Mouse (Mus musculus) thymus, postnatal 0 days (tissue): Measurements from ENCODE around the gene Tm4sf5. TPM values are rescaled to one million over a fixed set of nuclear protein-coding genes. Genes with fewer than 3 reads are reported as not detected.
"Not testable (repeated sequence)": the region's sequence is repeated elsewhere in the genome, so short reads cannot be mapped to it uniquely, and the experiment has no call there.

Source experiments
- DNase-seq: peaks from one replicate; pipeline ENCODE4 v3.0.0-alpha.2; 2015; ENCODE audit warnings: low spot score
- polyA plus RNA-seq: library from polyadenylated mRNA; unstranded; fragments of >200 nt; fragmentation: Nextera tagmentation; extraction: Ambion mirVana; gene quantifications from 2 replicates; pipeline ENCODE4 v1.2.1, GENCODE M21; 2015

Gene Tm4sf5
- polyA plus RNA-seq, 1 experiment from 2014 or later = 8.9 TPM

DNA sequence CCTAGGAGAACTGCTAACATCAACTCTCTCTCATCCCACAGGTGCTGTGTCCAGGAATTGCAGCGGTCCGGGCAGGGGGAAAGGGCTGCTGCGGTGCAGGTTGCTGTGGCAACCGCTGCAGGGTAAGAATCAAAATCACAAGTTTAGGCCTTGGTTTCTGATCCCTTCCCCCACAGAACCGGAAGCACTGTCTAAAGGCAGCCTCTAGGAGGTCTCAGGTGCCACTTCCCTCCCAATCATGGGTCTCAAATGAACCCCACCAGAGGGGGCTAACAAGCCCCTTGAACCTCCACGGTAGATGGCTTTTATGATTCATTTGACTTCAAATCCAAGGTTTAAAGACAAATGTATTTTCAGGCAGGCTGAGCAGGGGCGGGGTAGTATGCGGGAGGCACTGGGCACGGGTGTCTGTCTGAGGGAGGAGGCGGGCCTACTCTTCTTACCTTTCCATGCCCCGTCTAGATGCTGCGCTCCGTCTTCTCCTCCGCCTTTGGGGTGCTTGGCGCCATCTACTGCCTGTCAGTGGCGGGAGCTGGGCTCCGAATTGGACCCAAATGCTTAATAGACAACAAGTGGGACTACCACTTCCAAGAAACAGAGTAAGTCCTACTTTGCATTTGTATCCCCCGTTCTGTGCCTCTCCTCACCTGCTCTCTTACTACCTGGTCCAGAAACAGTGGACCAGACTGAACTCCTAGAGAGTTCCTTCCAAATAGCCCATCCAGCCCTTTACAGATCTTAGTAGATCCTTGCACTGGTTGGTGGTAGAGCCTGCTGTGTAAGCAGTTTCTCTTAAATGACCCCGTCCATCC lies 4.9 kb downstream of the Tm4sf5 start:
- DNase-seq = peak; percentile 79

DNA sequence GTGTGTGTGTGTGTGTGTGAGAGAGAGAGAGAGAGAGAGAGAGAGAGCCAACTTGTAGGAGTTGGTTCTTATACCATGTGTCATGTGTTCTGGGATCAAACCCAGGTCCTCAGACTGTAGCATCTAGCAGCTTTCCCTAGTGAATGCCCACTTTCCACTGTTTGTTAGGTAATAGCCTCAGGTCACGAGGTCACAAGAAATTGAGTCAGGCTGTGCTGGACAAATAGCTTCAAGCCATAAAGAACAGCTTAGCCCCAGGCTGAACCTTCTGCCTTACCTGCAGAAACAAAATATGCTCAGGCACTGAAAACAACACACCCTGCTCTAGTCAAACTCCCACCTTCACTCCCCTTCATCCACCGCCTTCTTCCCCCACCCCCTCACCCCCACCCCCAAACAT lies 6.2 kb downstream of the Tm4sf5 start:
- DNase-seq = no peak

DNA sequence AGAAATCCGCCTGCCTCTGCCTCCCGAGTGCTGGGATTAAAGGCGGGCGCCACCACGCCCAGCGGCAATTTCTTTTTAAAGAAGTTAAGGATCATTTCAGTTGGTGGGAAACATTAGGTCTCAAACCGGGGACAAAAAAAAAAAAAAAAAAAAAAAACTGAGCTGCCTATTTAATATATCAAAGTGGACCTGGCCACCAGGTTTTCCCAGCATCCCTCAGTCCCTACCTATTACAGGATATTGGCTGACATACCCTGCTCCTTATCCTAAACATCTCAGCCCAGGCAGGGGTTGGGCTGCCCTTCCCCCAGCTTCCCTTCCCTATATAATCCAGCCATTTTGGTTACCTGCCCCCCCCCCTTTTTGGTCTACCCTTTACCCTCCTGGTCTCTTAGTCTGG lies 6.8 kb downstream of the Tm4sf5 start:
- no peak for DNase-seq

DNA sequence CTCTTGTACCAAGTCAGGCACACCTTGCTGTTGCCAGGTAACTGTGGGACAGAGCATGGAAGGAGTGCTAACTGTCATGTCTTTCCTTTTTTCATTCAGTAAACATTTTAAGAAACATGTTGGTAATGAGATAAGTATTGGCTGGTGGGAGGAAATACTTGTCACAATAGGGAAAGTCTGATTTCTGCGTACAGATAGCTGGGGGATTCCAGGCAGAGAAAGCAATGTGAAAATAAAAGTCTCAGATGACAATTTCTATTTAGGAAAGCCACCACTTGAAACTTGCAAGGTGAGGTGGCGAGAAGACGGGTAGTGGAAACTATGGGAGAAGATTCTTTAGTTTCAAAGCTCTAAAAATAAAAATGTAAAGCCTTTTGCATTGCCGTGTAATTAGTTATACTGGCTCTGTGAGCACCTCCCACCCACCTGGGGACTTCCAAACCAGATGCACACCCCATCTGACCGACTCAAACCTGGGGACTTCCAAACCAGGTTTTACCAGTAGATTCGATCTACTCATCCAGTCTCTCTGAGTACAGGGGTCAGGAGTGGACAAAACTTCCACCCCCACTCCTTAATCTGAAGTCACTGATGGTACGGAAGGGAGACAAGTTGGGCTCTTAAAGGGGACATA lies 7.8 kb downstream of the Tm4sf5 start:
- DNase-seq = no peak

DNA sequence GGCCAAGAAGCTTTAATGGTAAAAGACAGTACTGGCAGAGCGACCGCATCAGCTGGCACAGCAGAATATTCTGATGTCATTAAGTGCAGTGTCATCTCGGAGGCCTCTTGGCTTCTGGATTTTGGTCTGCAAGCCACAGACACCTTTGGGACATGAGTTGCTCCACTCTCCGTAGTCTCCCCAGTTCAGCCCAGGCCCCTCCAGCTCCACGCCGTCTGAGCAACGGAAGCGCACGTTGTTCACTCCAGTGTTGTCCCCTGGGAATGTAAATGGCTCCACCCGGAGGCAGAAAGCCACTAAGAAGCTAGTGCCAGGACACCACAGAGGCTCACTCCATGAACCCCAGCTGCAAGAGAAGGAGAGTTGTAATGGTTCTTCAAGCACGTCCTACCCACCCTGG lies 8.5 kb downstream of the Tm4sf5 start:
- DNase-seq = no peak

DNA sequence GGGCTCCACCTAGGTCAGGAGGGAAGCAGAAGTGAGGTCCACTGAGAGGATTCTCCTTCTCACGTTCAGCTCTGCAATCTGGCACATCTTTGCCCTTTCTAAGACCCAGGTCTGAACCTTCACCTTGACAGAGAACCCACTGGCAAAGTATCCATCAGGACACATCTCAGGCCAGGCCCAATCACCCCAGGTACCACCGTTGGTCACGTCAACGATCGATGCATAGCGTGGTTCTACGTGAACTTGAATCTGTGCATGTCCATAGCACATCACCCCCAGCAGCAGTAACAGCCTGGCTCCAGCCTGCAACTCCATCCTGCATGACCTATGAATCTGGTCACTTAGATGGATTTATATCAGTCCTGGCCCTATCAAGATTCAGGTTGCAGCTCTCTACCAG lies 9.2 kb downstream of the Tm4sf5 start, which contains the start of gene Vmo1:
Gene Vmo1, minus strand, starts transcription at position 329 of the 400 bp plus-strand sequence.
- no peak for DNase-seq

DNA sequence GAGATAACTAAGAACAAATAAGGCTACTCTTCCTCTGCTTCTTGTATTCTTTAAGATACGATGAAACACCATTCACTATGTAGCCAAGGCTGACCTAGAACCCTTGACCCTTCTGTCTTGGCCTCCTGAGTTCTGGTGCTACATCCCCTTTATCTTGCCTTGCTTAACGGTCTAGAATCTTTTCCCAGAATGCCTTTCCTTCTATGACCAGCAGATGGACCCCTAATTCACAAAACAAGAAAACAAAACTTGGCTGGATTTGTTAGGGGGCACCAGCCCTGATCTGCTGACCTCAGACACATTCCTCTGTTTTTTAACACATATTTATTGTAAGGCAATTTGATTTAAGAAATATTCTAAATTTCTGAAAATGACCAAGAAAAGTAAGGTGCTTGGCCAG lies 11.3 kb downstream of the Tm4sf5 start:
- peak; percentile 45 for DNase-seq

DNA sequence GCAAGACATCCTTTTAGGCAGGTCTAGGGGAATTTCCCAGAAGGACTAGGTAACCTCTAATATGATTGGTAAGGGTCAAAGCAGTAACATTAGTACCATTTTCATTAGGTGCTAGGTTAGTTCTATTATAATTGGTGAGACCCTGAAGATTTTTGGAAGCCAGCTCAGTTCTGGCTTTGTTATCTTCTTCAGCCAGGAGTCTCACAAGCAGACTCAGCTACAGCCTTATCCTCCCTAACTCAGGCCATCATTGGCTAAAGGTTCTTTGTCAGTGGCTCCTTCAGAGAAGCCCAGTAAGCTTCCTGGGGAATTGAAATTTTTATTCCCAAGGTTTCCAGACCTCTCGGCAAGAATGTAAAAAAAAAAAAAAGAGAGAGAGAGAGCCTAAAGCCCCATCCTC lies 13.4 kb downstream of the Tm4sf5 start:
- DNase-seq = no peak

DNA sequence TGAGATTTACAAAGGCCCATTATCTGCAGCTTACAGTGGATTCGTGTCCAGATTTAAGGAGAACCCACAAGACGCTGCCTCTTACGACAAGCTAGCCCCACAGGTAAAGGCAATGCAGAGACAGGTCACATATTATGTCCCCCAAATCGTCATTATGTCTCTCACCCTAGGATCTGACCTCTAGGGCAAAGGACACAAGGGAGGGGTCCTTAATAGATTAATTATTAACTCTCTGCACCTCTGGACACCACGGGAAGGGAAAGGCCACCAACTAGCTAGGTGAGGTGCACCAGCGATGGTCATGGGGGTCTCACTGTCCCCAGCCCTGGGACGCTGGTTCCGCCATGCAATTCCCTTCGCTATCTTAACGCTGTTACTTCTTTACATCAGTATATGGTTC lies 13.9 kb downstream of the Tm4sf5 start, which contains the start of gene Gltpd2:
Gene Gltpd2, plus strand, starts transcription at position 274 of the 400 bp plus-strand sequence.
- no peak for DNase-seq

DNA sequence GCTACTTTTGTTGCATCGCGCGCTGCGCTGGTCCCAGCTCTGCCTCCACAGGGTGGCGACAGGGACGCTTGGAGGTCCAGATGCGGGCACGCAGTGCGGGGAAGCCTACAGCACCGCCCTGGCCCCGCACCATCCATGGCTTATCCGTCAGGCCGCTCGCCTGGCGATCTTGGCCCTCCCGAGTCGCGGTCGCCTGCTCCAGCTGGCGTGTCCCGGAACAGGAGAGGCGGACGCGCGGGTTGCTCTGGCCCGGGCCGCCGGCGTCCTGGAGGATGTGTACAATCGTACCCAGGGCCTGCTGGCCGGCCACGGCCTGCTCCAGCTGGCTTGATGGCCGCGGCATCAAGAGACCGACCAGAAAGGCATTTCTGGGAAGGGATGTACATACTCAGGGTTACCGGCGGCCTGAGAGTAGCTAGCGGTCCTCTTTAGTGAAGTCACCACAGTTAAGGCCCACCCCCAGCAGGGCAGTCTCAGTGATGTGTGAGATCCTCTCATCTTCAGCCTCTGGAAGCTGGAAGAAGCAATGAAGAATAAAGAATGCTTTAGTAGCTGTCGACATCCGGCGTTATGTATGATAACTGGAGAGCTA lies 15.2 kb downstream of the Tm4sf5 start:
- no peak for DNase-seq

DNA sequence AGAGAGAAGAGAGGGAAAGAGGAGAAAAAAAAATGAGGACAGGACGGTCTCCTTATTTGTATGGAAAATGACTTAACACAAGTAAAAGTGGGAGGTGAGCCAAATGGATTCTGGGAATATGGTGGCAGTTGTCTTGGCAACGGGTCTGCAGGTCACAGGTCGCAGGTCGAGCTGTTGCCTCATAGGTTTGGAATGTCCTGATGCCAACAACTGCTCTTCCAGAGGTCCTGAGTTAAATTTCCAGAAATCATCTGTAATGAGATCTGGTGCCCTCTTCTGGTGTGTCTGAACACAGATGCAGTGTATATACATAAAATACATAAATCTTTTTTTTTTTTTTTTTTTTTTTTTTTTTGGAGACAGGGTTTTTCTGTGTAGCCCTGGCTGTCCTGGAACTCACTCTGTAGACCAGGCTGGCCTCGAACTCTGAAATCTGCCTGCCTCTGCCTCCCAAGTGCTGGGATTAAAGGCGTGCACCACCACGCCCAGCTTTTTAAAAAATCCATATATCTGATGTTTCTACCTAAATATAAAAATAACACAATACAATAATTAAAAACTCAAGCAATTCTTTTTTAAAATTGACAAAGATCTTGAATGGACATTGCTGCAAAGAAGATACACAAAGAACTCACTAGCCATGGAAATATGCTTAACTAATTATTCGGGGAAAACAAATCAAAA lies 18.4 kb downstream of the Tm4sf5 start:
- not testable (repeated sequence) for DNase-seq

DNA sequence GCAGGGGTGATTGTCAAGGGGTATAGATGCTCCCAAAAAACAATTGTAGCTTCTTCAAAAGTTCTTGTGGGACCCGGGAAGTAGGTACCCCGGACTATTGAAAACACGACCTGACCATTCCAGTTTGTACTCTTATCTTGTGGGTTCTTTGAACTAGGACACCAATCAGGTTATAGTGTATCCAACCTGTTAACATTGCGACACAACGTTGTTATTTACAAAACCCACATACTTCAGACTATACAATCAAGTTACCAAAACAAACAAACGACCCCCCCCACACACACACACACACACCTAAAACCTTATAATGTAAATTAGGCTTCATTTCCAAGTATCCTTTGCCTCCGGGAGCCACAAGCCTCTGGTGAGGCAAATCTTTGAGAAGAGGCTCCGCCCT lies 19.7 kb downstream of the Tm4sf5 start:
- DNase-seq = no peak

DNA sequence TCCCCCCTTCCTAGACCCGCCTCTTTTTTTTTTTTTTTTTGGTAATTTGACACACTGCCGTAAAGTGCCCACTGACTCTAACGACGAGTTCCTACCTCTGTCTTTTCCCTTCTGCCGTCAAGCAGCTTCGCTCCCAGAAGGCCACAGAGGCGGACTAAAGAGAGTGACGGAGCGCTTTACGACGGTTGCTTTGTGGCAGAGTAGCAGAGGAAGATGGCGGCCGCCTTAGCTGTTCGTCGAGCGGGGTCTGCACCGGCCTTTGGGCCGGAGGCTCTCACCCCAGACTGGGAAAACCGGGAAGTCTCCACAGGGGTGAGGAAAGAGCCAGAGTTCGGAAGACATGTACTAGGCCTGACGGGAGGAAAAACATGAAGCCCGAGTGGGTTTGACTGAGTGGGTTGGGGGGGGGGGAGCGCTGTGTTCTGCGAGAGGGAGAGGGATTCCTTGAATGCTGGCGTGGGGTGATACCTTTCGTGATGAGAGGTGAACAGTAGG lies 20.2 kb downstream of the Tm4sf5 start, which contains the start of gene Psmb6:
Gene Psmb6, plus strand, starts transcription at position 184 of the 495 bp plus-strand sequence.
- DNase-seq = peak; percentile 96

DNA sequence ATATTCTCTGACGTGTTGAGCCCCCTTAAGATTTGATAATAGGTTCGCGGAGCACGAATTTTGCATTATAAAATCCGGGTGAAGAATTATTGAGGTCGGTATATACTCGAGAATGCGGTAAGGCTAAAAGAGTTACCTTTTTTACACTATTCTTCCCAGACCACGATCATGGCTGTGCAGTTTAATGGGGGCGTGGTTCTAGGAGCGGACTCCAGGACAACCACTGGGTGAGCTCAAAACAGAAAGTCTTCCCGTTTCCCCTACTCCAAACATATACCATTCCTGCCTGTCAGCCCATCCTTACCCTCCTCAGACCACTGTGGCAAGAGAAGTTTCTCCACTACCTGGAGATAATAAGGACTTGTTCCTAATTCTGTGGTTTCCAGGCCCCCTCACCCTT lies 20.7 kb downstream of the Tm4sf5 start:
- DNase-seq = no peak

DNA sequence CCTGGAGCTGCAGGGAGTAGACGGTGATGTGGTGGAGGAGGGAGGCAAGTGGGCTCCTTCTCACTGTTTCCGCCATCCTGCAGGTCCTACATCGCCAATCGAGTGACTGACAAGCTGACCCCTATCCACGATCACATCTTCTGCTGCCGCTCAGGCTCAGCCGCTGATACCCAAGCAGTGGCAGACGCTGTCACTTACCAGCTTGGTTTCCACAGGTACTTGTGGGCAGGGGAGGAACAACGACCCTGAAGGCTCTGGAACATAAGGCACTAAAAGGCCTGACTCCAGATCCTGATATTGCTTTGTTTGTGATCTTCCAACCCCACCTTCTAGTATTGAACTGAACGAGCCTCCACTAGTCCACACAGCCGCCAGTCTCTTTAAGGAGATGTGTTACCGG lies 21.2 kb downstream of the Tm4sf5 start:
- DNase-seq = no peak

DNA sequence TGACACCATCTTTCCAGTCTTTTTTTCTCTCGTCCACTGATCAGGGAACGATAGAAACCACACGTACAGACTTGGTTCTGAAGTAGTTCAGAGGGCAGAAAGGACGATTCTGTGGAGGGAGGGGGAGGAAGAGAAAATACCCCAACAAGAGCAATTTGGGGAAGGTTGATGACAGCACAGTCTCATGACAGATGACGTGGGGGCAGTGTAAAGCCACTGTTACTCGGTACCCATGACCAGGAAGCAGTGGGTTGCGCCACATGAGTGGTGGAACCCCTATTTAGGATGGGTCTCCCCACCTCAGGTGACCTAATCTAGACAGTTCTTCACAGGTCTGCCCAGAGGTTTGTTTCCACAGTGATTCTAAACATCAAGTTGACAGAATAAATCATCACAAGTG lies 23.6 kb downstream of the Tm4sf5 start:
- no peak for DNase-seq

DNA sequence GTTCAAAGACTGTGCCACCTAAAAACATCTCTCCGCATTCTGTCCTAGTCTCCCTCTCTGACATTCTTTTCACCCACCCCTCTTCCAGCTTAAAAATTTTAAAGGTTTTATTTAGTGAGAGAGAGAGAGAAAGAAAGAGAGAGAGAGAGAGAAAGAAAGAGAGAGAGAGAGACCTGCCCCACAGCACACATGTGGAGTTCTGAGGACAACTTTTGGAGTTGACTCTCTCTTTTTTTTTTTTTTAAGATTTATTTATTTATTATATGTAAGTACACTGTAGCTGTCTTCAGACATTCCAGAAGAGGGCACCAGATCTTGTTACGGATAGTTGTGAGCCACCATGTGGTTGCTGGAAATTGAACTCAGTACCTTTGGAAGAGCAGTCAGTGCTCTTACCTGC lies 26.0 kb downstream of the Tm4sf5 start:
- not testable (repeated sequence) for DNase-seq

DNA sequence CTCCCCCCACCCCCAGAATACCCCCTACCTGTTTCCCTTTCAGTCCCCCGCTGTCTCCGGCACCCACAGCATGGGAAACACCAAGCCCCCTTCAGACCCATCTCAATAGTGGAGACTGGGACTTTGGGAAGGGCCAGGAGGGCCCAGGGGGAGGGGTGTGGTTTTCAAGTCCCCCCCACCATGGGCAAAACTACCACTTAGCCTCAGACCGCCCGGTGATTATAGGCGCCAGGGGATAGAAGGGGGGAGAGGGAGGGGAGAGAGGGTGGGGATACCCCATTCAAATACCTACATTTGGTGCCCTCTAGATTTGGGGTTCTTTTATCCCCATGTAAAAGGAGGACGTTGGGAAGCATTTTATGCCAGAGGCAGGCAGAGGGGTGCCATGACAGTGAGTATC lies 27.8 kb downstream of the Tm4sf5 start, which contains the start of gene Gm40193:
Gene Gm40193, minus strand, starts transcription at position 101 of the 400 bp plus-strand sequence.
- DNase-seq = no peak

DNA sequence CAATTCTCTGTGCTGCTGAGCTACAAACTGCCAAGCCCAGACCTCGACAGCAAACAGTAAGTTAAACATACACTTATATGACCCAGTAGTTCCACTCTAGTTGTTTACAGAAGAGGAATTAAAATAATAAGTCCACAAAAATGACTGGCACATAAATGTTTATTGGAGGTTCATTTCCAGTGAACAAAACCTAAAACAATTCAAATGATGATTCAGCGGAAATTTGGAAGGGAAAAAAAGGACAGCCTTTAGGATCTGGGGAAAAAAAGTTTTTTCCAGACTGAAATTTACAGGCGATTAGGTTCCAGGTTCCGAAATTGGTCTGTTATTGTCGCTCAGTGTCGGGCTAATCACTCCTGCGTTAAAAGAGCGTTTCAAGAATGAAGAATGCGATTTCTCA lies 34.4 kb downstream of the Tm4sf5 start:
- no peak for DNase-seq

DNA sequence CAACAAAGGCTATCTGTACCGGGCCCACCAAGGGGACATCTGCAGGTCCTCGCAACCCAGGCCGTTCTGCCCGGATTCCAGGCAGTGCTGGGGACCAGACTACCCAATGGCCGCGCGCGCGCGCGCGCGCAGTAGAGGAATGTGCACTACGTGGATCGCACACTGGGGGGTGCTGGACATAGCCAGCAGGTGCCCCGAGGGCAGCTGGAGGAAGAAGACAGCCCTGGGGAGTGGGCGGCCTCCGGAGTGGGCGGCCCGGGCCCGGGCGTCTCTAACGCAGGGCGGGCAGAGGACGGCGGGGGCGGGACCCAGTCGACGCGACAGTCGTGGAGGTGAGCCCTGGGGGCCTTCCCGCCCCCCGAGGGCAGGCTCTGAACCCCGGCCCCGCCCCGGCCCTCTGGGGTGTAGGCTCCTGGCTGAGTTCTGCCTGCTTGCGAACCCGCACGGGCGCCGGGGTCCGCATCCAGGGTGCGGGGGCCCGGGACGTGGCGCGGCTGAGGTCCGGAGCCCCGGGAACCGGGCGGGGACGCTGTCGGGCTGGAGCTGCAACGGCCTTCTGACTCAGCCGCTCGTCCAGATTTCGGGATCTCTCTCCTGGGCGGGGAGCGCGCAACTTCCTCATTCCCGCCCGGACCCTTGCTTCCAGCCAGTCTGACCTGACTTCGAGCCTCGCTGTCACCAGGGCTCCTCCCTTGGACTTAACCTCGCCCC lies 35.0 kb downstream of the Tm4sf5 start, which contains the start of gene Pld2:
Gene Pld2, plus strand, starts transcription at position 188 of the 711 bp plus-strand sequence.
- DNase-seq = peak; percentile 84

DNA sequence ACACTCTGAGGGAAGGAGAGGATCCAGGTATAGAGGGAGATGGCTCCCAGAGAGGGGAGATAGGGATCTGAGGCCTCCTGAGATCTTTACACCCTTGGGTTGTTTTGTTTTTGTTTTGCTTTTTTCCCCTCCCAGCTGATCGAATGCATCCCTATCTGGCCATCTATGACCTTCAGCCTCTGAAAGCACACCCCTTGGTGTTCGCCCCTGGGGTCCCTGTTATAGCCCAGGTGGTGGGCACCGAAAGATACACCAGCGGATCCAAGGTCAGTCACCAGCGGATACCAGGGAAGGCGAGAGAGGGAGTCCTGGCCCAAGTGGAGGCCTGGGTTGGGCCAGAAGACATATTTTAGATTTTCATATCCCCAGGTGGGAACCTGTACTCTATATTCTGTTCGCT lies 35.9 kb downstream of the Tm4sf5 start:
- DNase-seq = no peak
